Mouse (Mus musculus) neural tube, embryonic 14.5 days (tissue): ENCODE data around the gene Fancc. TPM values are rescaled to one million over a fixed set of nuclear protein-coding genes. Genes with fewer than 3 reads are reported as not detected.

Experiments
- ATAC-seq: fragments of 200-750 bp; cut with Nextera tagmentation; 2 replicates; pipeline ENCODE4 v1.8.0; 2017; ENCODE audit warnings: low read depth, mild to moderate bottlenecking, moderate TSS enrichment, moderate library complexity
- H3K27ac ChIP-seq: fragments of 300-500 bp; sonication (generic); 2 replicates; pipeline ENCODE4 v1.5.1; 2014; ENCODE audit warnings: low read depth, mild to moderate bottlenecking, control low read depth, low read length, moderate library complexity, mixed read lengths
- H3K27me3 ChIP-seq: fragments of 300-500 bp; sonication (generic); 2 replicates; pipeline ENCODE4 v1.6.1; 2014; ENCODE audit warnings: low read length; ENCODE audit not compliant: control insufficient read depth, insufficient read depth
- H3K36me3 ChIP-seq: fragments of 300-500 bp; sonication (generic); 2 replicates; pipeline ENCODE4 v1.6.1; 2014; ENCODE audit warnings: low read length, mixed read lengths; ENCODE audit not compliant: control insufficient read depth, insufficient read depth
- H3K4me1 ChIP-seq: fragments of 300-500 bp; sonication (generic); 2 replicates; pipeline ENCODE4 v1.6.1; 2014; ENCODE audit warnings: low read length; ENCODE audit not compliant: control insufficient read depth, insufficient read depth
- H3K4me2 ChIP-seq: fragments of 300-500 bp; sonication (generic); 2 replicates; pipeline ENCODE4 v1.6.1; 2014; ENCODE audit warnings: mild to moderate bottlenecking, low read depth, low read length, control low read depth
- H3K4me3 ChIP-seq: fragments of 300-500 bp; sonication (generic); 2 replicates; pipeline ENCODE4 v1.5.1; 2014; ENCODE audit warnings: low read depth, low read length, control low read depth, mixed read lengths
- H3K9ac ChIP-seq: fragments of 300-500 bp; sonication (generic); replicated peaks from 2 replicates; pipeline ENCODE4 v1.6.1; 2014; ENCODE audit warnings: low read depth, mild to moderate bottlenecking, control low read depth, low read length, mixed read lengths
- H3K9me3 ChIP-seq: fragments of 300-500 bp; sonication (generic); 2 replicates; pipeline ENCODE4 v1.6.1; 2016; ENCODE audit warnings: low read length; ENCODE audit not compliant: control insufficient read depth
- WGBS: fragments of 180-500 bp; shearing (Covaris S2); extraction: QIAGEN DNeasy Blood & Tissue Kit; methylation state at CpG from one replicate; pipeline ENCODE4 v1.1.7; 2014; 5-methylcytosine and 5-hydroxymethylcytosine counted together
- polyA plus RNA-seq: library from polyadenylated mRNA; unstranded; fragments of >200 nt; fragmentation: Nextera tagmentation; extraction: Ambion mirVana; gene quantifications from 2 replicates; pipeline ENCODE4 v1.2.1, GENCODE M21; 2014

The Fancc gene
- polyA plus RNA-seq, 1 experiment from 2014 or later, result 14.6 TPM

DNA sequence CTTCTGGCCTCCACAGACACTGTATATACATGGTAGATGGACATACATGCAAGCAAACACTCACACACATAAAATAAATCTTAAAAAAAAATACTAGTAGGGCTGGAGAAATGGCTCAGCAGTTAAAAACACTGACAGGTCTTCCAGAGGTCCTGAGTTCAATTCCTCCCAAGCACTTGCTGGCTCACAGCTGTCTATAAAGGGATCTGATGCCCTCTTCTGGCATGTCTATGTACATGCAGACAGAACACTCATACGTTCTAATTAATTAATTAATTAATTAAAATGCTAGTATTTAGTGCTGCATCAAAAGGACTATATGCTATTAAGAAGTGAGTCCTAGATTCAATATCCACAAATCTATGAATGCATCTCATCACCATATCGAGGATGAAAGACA lies 78.9 kb downstream of the Fancc start:
- no peaks in the 10 kb centered on the region for H3K27me3 ChIP-seq
- H3K36me3 ChIP-seq, result no peaks in the 10 kb centered on the region
- no peak overlapping the region for H3K27ac ChIP-seq
- no peak for ATAC-seq
- H3K9ac ChIP-seq, result no peak overlapping the region
- H3K4me2 ChIP-seq, result no peak overlapping the region
- WGBS, result 81% methylated on average over 2 of the region's 2 CpGs
- no peaks in the 10 kb centered on the region for H3K4me1 ChIP-seq
- H3K9me3 ChIP-seq, result no peaks in the 10 kb centered on the region
- no peak overlapping the region for H3K4me3 ChIP-seq

- WGBS, result 60% methylated on average over 3 of the region's 3 CpGs
- Histone ChIP-seq H3K27ac (no peak overlapping the region), H3K27me3 (no peaks in the 10 kb centered on the region), H3K4me1 (no peaks in the 10 kb centered on the region), H3K4me3 (no peak overlapping the region), H3K9me3 (no peaks in the 10 kb centered on the region), H3K36me3 (no peaks in the 10 kb centered on the region), H3K4me2 (no peak overlapping the region), H3K9ac (no peak overlapping the region)
- no peak for ATAC-seq
Measured at GRCm38 (mm10) chr13:63416824-63417223, 80.3 kb downstream of the Fancc start.

GRCm38 (mm10) chr13:63412662-63413061 lies 84.4 kb downstream of the Fancc start:
- Histone ChIP-seq H3K4me2 (no peak overlapping the region), H3K36me3 (no peaks in the 10 kb centered on the region), H3K9ac (no peak overlapping the region), H3K9me3 (no peaks in the 10 kb centered on the region), H3K27me3 (no peaks in the 10 kb centered on the region), H3K4me1 (no peaks in the 10 kb centered on the region), H3K27ac (no peak overlapping the region), H3K4me3 (no peak overlapping the region)
- WGBS, result 95% methylated on average over 4 of the region's 4 CpGs
- ATAC-seq, result no peak

DNA sequence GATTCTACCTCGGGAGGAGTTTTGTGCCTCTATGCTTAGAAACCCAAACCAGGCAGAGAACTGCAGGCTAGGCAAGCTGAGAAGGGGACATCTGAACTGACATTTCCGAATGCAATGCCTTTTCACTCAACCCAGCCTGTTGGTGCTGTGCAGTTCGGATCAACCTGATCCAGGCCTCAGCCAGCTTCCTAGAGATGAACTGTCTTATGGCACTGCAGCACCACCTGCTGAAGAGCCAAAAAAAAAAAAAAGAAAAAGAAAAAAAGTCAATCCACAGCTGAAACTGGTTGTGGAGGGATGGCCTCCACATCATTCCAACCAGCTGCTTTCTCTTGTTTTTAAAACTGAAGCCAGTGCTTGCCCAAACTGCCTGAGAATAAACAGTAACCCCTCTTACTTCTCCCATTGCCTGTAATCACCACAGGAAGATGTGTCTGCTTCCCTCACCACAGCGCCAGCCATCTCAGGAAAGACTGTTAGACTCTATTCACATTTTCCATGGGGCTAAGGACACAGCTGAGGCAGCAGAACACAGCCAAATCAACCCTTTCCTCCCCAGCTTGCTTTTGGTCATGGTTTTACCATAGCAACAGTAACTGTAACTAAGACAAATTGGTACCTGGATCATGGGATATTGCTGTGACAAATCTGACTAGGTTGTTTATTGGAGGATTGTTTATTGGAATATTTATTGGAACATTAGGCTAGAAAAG lies 85.6 kb downstream of the Fancc start:
- Histone ChIP-seq H3K9ac (no peak overlapping the region), H3K4me2 (no peak overlapping the region), H3K4me1 (no peaks in the 10 kb centered on the region), H3K27me3 (no peaks in the 10 kb centered on the region), H3K36me3 (no peaks in the 10 kb centered on the region), H3K4me3 (no peak overlapping the region), H3K9me3 (no peaks in the 10 kb centered on the region), H3K27ac (no peak overlapping the region)
- ATAC-seq, result no peak
- WGBS, result 73% methylated on average over 4 of the region's 4 CpGs

- H3K36me3 ChIP-seq, result no peaks in the 10 kb centered on the region
- H3K4me2 ChIP-seq, result no peak overlapping the region
- no peak overlapping the region for H3K4me3 ChIP-seq
- no peak overlapping the region for H3K27ac ChIP-seq
- ATAC-seq, result no peak
- H3K4me1 ChIP-seq, result no peaks in the 10 kb centered on the region
- no peaks in the 10 kb centered on the region for H3K27me3 ChIP-seq
- H3K9ac ChIP-seq, result no peak overlapping the region
- WGBS, result 86% methylated on average over 9 of the region's 9 CpGs
- H3K9me3 ChIP-seq, result no peaks in the 10 kb centered on the region
Measured at GRCm38 (mm10) chr13:63410578-63411298, 86.3 kb downstream of the Fancc start.

DNA sequence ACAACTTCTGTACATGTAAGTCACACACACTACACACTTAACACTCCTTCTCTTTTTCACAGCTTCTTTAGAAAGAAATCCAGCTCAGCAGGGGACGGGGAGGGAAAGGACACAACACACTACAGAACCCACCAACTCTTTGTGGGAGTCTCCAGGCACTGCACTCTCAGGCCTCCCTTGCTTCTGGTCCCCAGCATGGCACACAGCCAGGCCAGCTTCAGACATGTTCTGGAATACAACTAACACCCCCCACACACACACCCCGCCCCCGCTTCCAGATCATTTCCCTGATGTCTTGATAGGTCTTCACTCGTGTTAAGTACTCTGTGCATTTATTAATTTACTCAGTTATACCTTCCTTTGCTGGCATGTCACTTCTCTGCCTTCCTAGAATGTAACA lies 91.9 kb downstream of the Fancc start:
- no peak overlapping the region for H3K4me3 ChIP-seq
- H3K27me3 ChIP-seq, result no peaks in the 10 kb centered on the region
- H3K4me2 ChIP-seq, result no peak overlapping the region
- ATAC-seq, result no peak
- no peaks in the 10 kb centered on the region for H3K4me1 ChIP-seq
- no peaks in the 10 kb centered on the region for H3K36me3 ChIP-seq
- no peak overlapping the region for H3K27ac ChIP-seq
- no peaks in the 10 kb centered on the region for H3K9me3 ChIP-seq
- 83% methylated on average over 4 of the region's 4 CpGs for WGBS
- H3K9ac ChIP-seq, result no peak overlapping the region

DNA sequence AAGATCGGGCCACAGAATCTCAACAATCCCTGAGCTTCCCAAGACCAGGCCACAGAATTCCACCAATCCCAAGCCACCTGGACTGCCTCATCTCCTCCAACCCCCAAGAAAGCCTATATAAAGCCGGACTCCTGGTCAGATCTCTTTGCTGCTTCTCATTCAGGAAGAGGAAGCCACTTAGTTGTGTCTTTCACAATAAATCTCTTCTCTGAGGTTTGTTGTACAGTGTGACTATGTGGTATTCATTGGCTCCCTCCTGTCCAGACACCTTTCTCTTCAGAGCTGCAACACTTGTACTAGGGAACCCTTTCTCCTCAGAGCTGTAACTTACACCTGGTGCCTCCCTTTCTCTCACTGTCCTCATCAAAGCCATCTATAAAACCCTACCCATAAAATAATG lies 92.4 kb downstream of the Fancc start:
- H3K4me3 ChIP-seq, result no peak overlapping the region
- H3K27ac ChIP-seq, result no peak overlapping the region
- H3K36me3 ChIP-seq, result no peaks in the 10 kb centered on the region
- no peak for ATAC-seq
- H3K27me3 ChIP-seq, result no peaks in the 10 kb centered on the region
- no peak overlapping the region for H3K4me2 ChIP-seq
- no peaks in the 10 kb centered on the region for H3K4me1 ChIP-seq
- no peak overlapping the region for H3K9ac ChIP-seq
- 93% methylated on average over 2 of the region's 2 CpGs for WGBS
- H3K9me3 ChIP-seq, result no peaks in the 10 kb centered on the region

- Histone ChIP-seq H3K4me3 (no peak overlapping the region), H3K9ac (no peak overlapping the region), H3K27me3 (no peaks in the 10 kb centered on the region), H3K9me3 (no peaks in the 10 kb centered on the region), H3K36me3 (no peaks in the 10 kb centered on the region), H3K4me1 (no peaks in the 10 kb centered on the region), H3K27ac (no peak overlapping the region), H3K4me2 (no peak overlapping the region)
- no peak for ATAC-seq
- 81% methylated on average over 2 of the region's 2 CpGs for WGBS
Measured at GRCm38 (mm10) chr13:63402823-63403222, 94.3 kb downstream of the Fancc start.

- ATAC-seq, result no peak
- no peaks in the 10 kb centered on the region for H3K36me3 ChIP-seq
- 96% methylated on average over 6 of the region's 6 CpGs for WGBS
Measured at GRCm38 (mm10) chr13:63400069-63400468, 97.0 kb downstream of the Fancc start.

More at GRCm38 (mm10) chr13:63400069-63400468, 97.0 kb downstream of the Fancc start:
- no peak overlapping the region for H3K9ac ChIP-seq
- H3K9me3 ChIP-seq, result no peaks in the 10 kb centered on the region
- no peaks in the 10 kb centered on the region for H3K4me1 ChIP-seq
- no peak overlapping the region for H3K27ac ChIP-seq
- H3K4me3 ChIP-seq, result no peak overlapping the region
- H3K4me2 ChIP-seq, result no peak overlapping the region
- no peaks in the 10 kb centered on the region for H3K27me3 ChIP-seq
